Mouse (Mus musculus): ENCODE measurements around the gene Aox3. TPM values are rescaled to one million over a fixed set of nuclear protein-coding genes. Genes with fewer than 3 reads are reported as not detected.

Aox3 gene
- polyA plus RNA-seq, 2 experiments: 0.12 to 0.53 TPM

DNA sequence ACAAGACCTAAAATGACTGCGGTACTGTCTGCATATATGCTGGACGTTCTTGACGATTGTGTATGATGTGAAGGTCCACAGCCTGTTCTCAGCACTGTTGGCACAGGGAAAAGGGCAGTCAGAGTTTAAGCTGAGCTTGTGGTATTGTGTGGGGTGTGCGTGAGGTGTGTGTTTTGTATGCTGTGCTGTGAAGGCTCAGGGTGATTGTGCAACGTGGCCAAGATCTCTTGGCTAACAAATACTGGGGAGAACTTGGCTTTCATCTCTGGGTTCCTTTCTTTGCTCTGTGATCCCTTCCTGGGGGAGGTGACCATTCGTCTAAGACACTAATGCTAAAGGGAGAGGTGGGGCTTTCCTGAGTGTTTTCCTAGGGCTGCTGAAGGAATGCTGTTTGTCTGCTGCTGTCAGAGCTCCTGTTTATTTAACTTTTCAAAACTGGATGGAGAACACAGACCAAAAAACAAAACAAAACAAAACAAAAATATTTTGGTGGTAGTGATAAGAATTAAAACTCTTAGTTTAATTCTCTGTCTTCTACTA is 1.2 kb downstream of the Aox3 start:
- Histone ChIP-seq H3K36me3 (ENCODE audit: control insufficient read depth, insufficient read depth, low read length) (no peaks in the 10 kb centered on the region), H3K27me3 (ENCODE audit: control insufficient read depth, insufficient read depth, low read length) (no peaks in the 10 kb centered on the region), H3K9ac (ENCODE audit: low read depth, low read length, severe bottlenecking) (no peak overlapping the region), H3K4me3 (replicated peaks; ENCODE audit: low read length) (no peak overlapping the region), H3K9me3 (ENCODE audit: control insufficient read depth, low read length) (no peaks in the 10 kb centered on the region), H3K4me1 (ENCODE audit: control insufficient read depth, insufficient read depth, low read length) (no peaks in the 10 kb centered on the region), H3K4me2 (replicated peaks; ENCODE audit: low read depth, low read length, severe bottlenecking) (no peak overlapping the region), H3K27ac (replicated peaks; ENCODE audit: low read depth, low read length) (no peak overlapping the region)
- no peak for ATAC-seq (ENCODE audit: low FRiP score, low read depth)
- 73% methylated on average over 6 of the region's 6 CpGs for WGBS
- no peak for TF ChIP-seq POLR2A (IDR thresholded peaks at IDR 0.05; ENCODE audit: borderline replicate concordance, extremely low read depth, insufficient read depth, insufficient read length)
- DNase-seq (ENCODE audit: low spot score): no peak

DNA sequence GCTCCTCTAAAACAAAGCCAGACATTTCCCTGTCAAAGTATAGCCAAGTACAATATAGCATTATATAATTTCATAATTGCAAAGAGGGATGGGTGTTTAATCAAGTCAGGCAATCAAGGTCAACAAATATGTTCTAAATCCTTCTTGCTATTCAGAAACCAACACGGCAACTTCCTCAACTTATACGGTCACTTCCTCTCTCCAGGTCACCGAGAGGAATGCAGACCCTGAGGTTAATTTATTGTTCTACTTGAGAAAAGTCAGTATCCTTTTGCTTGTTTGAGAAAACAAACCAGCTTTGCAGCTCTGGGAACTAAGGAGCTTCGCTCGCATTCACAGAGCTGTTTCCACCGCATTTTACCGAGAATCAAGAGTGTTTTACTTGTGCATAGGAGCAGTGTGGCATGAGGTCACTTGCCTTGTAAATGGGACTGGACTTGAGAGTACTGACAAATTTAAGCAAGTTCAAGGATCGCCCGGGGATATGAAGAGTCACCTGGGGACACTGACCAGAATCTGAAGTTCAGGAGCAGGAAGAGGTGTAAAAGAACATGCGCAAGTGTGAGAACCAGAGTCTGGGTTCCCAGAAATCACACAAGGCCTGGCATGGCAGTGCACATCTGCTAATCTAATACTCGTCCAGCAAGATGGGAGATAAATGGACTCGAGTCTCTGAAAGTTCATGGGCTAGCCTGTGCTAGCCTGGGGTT is 1.9 kb downstream of the Aox3 start:
- Histone ChIP-seq H3K9ac (ENCODE audit: low read depth, low read length, severe bottlenecking) (no peak overlapping the region), H3K27me3 (ENCODE audit: control insufficient read depth, insufficient read depth, low read length) (no peaks in the 10 kb centered on the region), H3K36me3 (ENCODE audit: control insufficient read depth, insufficient read depth, low read length) (no peaks in the 10 kb centered on the region), H3K4me3 (replicated peaks; ENCODE audit: low read length) (no peak overlapping the region), H3K27ac (replicated peaks; ENCODE audit: low read depth, low read length) (no peak overlapping the region), H3K9me3 (ENCODE audit: control insufficient read depth, low read length) (no peaks in the 10 kb centered on the region), H3K4me2 (replicated peaks; ENCODE audit: low read depth, low read length, severe bottlenecking) (no peak overlapping the region), H3K4me1 (ENCODE audit: control insufficient read depth, insufficient read depth, low read length) (no peaks in the 10 kb centered on the region)
- no peak for TF ChIP-seq POLR2A (IDR thresholded peaks at IDR 0.05; ENCODE audit: borderline replicate concordance, extremely low read depth, insufficient read depth, insufficient read length)
- WGBS: 76% methylated on average over 12 of the region's 12 CpGs
- no peak for DNase-seq (ENCODE audit: low spot score)
- ATAC-seq (ENCODE audit: low FRiP score, low read depth): no peak

DNA sequence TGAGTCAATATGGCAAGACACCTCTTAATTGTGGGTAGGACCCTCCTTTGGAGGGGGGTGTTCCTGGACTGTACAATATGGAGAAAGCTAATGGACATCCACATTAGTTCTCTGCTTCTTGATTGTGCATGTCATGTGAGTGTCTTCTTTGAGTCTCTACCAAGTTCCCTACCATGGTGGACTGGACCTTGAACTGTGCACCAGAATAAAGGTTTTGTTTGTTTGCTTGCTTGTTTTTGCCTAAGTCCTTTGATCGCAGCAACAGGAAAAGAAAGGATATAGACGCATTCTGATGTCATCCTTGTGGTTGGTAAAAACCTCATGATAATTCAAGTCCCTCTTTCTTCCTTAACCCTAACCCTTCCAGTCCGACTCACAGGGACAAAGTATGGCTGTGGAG is 5.3 kb downstream of the Aox3 start:
- Histone ChIP-seq H3K4me1 (ENCODE audit: control insufficient read depth, insufficient read depth, low read length) (no peaks in the 10 kb centered on the region), H3K9ac (ENCODE audit: low read depth, low read length, severe bottlenecking) (no peak overlapping the region), H3K9me3 (ENCODE audit: control insufficient read depth, low read length) (no peaks in the 10 kb centered on the region), H3K4me2 (replicated peaks; ENCODE audit: low read depth, low read length, severe bottlenecking) (no peak overlapping the region), H3K4me3 (replicated peaks; ENCODE audit: low read length) (no peak overlapping the region), H3K36me3 (ENCODE audit: control insufficient read depth, insufficient read depth, low read length) (no peaks in the 10 kb centered on the region), H3K27me3 (ENCODE audit: control insufficient read depth, insufficient read depth, low read length) (no peaks in the 10 kb centered on the region), H3K27ac (replicated peaks; ENCODE audit: low read depth, low read length) (no peak overlapping the region)
- no peak for DNase-seq (ENCODE audit: low spot score)
- ATAC-seq (ENCODE audit: low FRiP score, low read depth): no peak
- 95% methylated on average over 3 of the region's 3 CpGs for WGBS
- no peak for TF ChIP-seq POLR2A (IDR thresholded peaks at IDR 0.05; ENCODE audit: borderline replicate concordance, extremely low read depth, insufficient read depth, insufficient read length)

DNA sequence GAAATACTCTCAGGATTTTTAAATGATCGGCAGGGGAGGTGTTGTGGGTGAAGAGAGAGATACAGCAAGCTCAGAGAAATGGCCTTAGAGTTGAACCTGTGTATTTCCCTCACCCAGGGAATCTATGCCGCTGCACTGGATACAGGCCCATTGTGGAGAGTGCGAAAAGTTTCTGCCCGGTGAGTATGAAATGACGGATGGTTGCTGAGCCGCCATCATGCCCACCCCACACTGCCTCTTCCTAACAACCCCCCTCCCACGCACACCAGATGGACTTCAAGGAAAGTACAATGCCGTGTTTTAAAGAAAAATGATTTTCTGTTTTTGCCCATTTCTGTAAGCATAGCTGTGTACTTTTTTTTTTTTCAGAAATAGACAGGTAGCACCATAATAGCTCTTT is 12.0 kb downstream of the Aox3 start:
- H3K27ac ChIP-seq (replicated peaks; ENCODE audit: low read depth, low read length): no peak overlapping the region
- ATAC-seq (ENCODE audit: low FRiP score, low read depth) (no peak), DNase-seq (ENCODE audit: low spot score) (no peak)
- 89% methylated on average over 8 of the region's 8 CpGs for WGBS
- no peaks in the 10 kb centered on the region for H3K36me3 ChIP-seq (ENCODE audit: control insufficient read depth, insufficient read depth, low read length)
- no peaks in the 10 kb centered on the region for H3K27me3 ChIP-seq (ENCODE audit: control insufficient read depth, insufficient read depth, low read length)
- TF ChIP-seq POLR2A (IDR thresholded peaks at IDR 0.05; ENCODE audit: borderline replicate concordance, extremely low read depth, insufficient read depth, insufficient read length): no peak
- H3K4me3 ChIP-seq (replicated peaks; ENCODE audit: low read length): no peak overlapping the region
- H3K9me3 ChIP-seq (ENCODE audit: control insufficient read depth, low read length): no peaks in the 10 kb centered on the region
- H3K9ac ChIP-seq (ENCODE audit: low read depth, low read length, severe bottlenecking): no peak overlapping the region
- H3K4me2 ChIP-seq (replicated peaks; ENCODE audit: low read depth, low read length, severe bottlenecking): no peak overlapping the region
- H3K4me1 ChIP-seq (ENCODE audit: control insufficient read depth, insufficient read depth, low read length): no peaks in the 10 kb centered on the region

DNA sequence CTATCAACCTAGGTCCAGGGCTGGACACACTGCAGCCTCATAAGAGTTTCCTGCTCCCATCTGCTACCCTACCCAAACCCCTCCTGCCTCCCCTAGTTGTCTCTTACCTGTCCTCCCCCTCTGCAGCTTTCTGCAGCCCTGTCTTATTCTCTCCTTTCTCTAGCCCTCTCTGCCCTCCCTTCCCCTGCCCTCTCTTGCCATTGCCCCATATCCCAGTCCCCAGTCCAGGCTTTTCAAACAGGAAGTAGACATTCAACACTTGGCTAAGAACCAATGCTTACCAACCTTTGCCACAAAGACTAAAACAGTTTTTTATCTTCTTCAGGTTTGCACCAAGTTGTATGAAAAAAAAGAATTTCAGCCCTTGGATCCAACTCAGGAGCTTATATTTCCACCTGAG is 25.0 kb downstream of the Aox3 start:
- Histone ChIP-seq H3K27me3 (ENCODE audit: control insufficient read depth, insufficient read depth, low read length) (no peaks in the 10 kb centered on the region), H3K4me3 (replicated peaks; ENCODE audit: low read length) (no peak overlapping the region), H3K4me2 (replicated peaks; ENCODE audit: low read depth, low read length, severe bottlenecking) (no peak overlapping the region), H3K4me1 (ENCODE audit: control insufficient read depth, insufficient read depth, low read length) (no peaks in the 10 kb centered on the region), H3K27ac (replicated peaks; ENCODE audit: low read depth, low read length) (no peak overlapping the region), H3K36me3 (ENCODE audit: control insufficient read depth, insufficient read depth, low read length) (no peaks in the 10 kb centered on the region), H3K9ac (ENCODE audit: low read depth, low read length, severe bottlenecking) (no peak overlapping the region), H3K9me3 (ENCODE audit: control insufficient read depth, low read length) (no peaks in the 10 kb centered on the region)
- ATAC-seq (ENCODE audit: low FRiP score, low read depth): no peak
- TF ChIP-seq POLR2A (IDR thresholded peaks at IDR 0.05; ENCODE audit: borderline replicate concordance, extremely low read depth, insufficient read depth, insufficient read length): no peak
- DNase-seq (ENCODE audit: low spot score): no peak

Data from limb, embryonic 14.5 days (tissue).